Mouse (Mus musculus): ENCODE measurements around the gene Zfp980. TPM values are rescaled to one million over a fixed set of nuclear protein-coding genes. Genes with fewer than 3 reads are reported as not detected.
"Not testable (repeated sequence)": the region's sequence is repeated elsewhere in the genome, so short reads cannot be mapped to it uniquely, and the experiment has no call there.

Gene Zfp980
- under 1 TPM in 1 of 2 experiments, not detected in 1; 0.12 TPM for total RNA-seq (2021)
- long read RNA-seq, experiment 1: 0 reads
- long read RNA-seq, experiment 2: 0 reads

DNA sequence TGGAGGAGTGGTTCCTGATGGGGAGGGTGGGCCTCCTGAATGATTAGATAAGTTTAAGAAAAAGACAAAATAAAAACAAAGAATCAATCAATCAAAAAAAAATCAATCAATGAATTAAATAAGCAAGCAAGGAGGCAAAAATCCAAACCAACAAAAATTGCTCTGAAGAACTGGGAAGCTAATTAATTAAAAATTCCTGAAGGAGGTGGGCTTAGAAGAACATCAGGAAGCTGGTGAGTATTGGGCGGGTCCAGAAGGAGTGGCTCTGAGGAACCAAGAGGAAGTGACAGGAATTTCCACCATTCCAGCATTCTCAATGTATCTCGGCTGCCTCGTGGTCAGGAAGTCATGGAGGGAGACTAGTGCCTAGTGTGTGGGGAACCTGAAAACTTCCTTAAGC is at the start of gene Zfp980:
Zfp980 (plus strand) TSS at position 301 of the 400 bp plus-strand sequence.
- DNase-seq (ENCODE audit: low spot score in 2 of 2): not testable (repeated sequence)

DNA sequence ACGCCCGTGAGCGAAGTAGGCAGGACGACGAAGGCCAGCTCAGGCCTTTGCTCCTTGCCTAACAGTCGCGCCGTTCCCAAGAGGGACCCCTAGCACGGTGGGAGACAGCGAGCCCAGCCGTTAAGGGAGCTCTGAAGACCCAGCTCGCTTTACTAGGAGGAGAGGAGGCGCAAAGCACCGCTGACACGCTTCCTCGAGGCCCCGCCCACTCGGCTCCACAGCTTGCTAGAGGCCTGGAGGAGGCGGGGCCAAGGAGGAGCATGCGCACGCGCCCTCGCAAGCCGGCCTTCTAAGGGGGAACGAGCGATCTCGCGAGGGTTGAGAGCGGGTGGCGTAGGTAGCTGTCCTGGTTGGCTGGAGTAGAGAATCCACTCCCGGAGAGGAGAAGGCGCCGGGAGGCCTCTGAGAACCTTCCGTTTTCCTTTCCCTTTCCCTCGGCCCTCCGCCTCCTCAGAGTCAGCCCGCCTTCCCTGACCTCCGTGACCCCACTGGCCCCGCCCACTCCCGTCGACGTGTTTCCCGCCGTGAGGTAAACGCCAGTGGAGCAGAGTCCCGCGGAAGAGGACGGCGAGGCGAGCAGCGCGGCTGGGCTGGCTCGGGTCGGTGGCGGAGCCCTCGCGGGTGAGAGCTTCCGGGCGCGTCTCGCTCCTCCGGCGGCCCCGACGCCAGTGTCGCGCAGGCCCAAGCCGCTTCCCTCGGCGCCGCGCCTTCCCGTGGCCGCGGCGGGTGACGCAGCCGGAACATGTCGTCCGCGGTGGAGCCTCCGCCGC is 29.9 kb upstream of the Zfp980 start:
- not testable (repeated sequence) for DNase-seq (ENCODE audit: low spot score in 2 of 2)

DNA sequence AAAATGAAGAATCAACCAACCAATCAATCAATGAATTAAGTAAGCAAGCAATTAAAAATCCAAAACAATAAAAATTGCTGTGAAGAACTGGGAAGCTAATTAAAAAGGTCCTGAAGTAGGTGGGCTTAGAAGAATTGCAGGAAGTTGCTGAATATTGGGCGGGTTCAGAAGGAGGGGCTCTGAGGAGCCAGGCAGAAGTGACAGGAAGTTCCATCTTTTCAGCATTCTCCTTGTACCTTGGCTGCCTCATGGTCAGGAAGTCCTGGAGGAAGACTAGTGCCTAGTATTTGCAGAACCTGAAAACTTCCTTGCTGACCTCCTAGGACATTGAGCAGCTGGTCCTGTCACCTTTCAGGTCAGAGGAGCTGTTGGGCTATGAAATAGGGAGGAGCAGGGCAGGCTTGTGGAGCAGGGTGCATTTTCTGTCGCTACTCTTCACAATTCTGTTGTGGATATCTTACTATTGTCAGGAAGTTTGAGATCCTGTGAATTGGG is 3.8 kb downstream of the Zfp980 start:
- not testable (repeated sequence) for DNase-seq (ENCODE audit: low spot score in 2 of 2)

DNA sequence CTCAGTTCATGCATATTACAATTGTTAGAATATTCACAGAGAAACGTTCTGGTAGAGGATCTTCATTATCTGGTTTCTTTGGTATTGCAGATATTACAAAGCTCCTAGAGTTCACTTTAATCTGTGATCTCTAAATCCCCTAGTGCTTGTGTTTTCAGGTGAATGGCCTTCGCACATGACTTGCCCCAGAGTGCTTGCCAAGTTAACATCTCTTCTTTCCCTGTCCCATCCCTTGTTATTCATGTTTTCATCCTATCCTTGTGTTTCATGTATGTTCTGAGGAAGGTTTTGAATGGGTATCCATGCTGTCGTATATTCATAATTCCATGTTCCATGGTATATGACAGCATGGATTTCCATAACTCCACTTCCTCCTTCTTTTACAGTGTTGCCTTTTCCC is 9.7 kb downstream of the Zfp980 start:
- DNase-seq (ENCODE audit: low spot score in 2 of 2): not testable (repeated sequence)

DNA sequence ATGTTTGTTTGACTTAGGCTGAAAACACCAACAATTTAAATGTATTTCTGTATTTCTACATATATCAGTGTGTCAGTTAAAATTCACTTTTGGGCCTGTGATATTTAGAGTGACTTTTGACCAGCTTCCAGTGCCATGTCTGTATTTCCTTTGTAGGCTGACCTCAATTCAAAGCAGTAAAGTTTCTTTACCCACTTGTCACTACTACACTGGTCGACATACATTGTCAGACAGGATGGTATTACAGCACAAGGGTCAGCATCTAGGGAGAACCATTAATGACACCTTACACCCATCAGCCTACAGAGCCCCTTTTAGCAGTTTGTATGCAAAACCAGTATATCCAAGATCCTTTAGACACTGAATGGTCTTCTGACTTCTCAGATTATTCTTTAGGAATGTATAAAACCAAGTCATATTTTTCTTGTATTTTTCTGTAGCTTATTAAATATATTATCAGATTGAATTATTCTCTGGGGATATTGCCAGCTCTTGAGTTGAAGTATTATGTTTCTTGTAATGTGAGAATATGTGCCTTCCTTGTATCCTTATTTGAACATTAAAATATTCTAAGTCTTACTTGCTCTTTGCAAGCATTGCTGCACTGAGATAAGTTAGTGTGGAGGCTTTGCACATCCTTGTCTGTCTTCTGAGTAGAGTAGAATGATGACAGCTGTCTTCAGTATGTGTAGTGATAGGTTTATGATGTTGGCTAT is 10.3 kb downstream of the Zfp980 start:
- DNase-seq (ENCODE audit: low spot score in 2 of 2): not testable (repeated sequence)

DNA sequence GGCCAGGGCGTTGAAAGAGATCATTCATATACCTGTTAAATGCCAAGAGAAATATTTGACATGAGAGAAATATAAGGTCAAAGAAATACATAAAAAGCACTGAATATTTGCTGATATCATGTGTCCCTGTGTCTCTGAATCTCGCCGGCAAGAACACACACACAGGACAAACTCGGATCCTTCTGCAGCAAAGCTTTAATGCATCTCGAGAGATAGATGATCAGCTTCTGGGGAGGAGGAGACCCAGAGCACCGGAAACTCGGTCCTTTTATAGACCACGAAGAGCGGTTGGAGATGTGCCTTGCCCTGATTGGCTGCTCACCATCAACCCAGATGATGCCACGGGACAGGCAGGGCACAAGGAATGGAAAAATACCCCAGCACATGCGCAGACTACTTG is 11.5 kb downstream of the Zfp980 start:
- not testable (repeated sequence) for DNase-seq (ENCODE audit: low spot score in 2 of 2)

DNA sequence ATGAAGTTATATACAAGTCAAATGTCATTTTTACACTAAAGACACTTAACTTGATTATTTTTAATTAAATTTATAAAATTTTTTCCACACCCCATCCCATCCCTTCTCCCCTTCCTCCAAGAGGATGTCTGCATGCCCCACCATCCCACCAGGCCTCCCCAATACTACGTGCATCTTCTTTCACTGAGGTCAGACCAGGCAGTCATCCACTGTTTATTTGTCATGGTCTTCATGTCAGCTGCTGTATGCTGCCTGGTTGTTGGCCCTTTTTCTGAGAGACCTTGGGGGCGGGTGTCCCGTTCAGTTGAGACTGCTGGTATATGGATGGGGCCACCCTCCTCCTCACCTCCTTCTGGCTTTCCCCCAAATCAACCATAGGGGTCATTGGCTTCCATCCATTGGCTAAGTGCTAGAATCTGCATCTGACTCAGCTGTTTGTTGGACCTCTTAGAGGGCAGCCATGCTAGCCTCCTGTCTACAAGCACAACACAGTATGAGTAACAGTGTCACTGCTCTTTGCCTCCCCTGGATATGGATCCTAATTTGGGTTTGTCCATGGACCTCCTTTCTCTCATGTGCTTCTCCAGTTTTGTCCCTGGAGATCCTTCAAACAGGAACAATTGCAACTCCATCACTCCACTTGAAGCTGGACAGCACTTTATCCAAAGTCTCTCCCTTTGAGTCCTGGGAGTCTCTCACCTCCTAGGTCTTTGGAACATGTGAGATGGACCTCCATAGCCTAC is 12.7 kb downstream of the Zfp980 start:
- not testable (repeated sequence) for DNase-seq (ENCODE audit: low spot score in 2 of 2)

DNA sequence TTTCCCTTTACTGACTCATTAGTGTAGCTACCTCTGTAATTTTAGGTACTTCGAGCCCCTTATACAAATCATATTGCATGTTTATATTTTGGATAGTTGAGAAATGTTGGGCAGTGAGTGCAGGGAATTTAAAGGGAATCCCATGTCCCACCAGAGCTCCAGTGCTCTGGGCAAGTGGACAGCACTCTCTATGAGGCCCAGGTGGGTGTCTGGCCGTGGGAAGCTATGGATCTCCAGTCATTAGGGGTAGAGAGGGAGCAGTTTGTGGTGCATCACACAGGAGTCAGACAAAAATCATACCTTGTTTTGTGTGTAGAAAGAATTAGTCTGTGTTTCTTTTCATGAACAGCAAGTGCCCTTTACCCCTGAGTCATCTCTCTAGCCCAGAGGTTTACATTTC is 15.6 kb downstream of the Zfp980 start:
- not testable (repeated sequence) for DNase-seq (ENCODE audit: low spot score in 2 of 2)

DNA sequence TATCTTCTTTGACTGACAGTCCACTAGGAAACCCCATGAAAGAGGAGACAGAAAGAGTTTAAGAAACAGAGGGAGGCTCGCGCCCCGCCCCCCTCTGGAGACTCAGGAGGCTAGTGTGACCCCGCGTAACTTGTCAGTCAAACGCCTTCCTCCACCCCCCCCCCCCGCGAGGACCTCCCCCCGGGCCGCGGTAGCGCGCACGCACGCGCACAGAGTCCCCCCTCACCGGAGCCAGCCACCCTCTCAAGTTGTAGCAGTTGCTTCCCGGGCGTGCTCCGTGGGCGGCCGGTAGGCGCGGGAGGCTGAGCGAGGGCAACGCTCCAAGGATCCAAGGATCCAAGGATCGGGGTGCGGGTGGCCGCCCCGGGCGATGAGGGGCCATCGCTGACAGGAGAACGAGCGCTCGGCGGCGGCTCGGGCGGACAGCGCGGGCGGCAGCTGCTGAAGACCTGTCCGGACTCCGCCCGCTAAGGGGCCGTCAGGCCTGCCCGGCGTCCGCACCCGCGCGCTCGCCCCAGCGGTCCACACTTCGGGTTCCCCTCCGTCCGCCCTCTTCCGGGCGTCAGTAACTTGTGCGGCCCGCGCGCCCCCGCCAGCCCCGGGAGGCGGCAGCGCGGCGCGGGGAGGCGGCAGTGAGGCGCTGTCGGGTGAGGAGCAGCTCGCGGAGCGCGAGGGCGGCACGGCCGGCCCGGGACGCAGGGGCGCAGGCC is 74.6 kb downstream of the Zfp980 start:
- DNase-seq (ENCODE audit: low spot score in 2 of 2): peak in 1 of 2 experiments; percentile 0

DNA sequence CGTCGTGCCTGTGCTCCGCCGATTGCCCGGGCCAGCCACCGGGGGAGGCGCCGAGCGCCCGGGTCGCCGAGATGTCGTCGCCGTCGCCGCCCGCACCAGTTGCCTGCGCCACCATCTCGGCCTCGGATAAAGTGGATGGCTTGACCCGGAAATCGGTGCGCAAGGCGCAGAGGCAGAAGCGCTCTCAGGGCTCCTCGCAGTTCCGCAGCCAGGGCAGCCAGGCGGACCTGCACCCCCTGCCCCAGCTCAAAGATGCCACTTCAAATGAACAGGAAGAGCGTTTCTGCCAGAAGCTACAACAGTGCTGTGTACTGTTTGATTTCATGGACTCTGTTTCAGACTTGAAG is 75.1 kb downstream of the Zfp980 start:
- DNase-seq (ENCODE audit: low spot score in 2 of 2): not testable (repeated sequence)

Other genes with a start within 250 kb of the Zfp980 start
- under 1 TPM; 0.21 to 0.23 TPM for gene Zfp990, start 159.9 kb upstream of the Zfp980 start, total RNA-seq (2021)
- under 1 TPM; 0.44 to 0.84 TPM for gene Gm13212, start 85.5 kb upstream of the Zfp980 start, total RNA-seq (2021)
- under 1 TPM; 0.40 to 0.56 TPM for gene Zfp986, start 198.1 kb downstream of the Zfp980 start, total RNA-seq (2021)

All from left cerebral cortex, adult 18-20 months (tissue).